Comparison of ENCODE assay signal across 18 mouse cellular contexts in the genomic region with DNA sequence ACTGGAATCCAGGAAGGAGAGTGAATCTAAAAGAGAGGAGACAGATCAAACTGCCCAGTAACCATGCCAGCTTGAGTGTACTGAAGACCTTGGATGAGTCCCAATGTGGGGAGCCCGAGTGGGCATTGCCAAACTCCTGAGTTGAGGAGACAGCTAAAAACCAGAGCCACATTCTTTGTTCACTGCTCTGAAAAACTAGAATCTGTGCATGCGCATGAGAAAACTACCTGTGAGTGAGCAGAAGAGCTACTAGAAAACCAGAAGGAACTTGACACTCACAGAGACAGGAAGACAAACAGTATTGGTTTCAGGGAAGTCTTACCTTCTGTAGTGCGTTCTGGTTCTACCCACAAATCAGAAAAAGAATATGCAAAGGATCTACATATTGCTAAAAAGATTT.
"Had no signal": no experiment of that assay in that cellular context is flagged by ENCODE, and none has a peak within 500 bp of the region (broad histone marks: within the 10 kb centered on the region; RNA-seq: fewer than 3 reads in every experiment).

No protein-coding gene starts in this region.

- H3K27ac ChIP-seq: layer of hippocampus, adult 2 months; limb, embryonic 12.5 days; liver, embryonic 15.5 days; midbrain, embryonic 10.5 days; neural tube, embryonic 12.5 days; stomach, embryonic 15.5 days had no signal

- H3K4me2 ChIP-seq: limb, embryonic 12.5 days; liver, embryonic 15.5 days; lung, embryonic 14.5 days; neural tube, embryonic 12.5 days; stomach, embryonic 15.5 days had no signal

- H3K4me1 ChIP-seq: limb, embryonic 12.5 days; liver, embryonic 15.5 days; midbrain, embryonic 10.5 days; neural tube, embryonic 12.5 days; stomach, embryonic 15.5 days had no signal

- H3K9me3 ChIP-seq: limb, embryonic 12.5 days; liver, embryonic 15.5 days; midbrain, embryonic 10.5 days; neural tube, embryonic 12.5 days; stomach, embryonic 15.5 days had no signal

- DNase-seq: kidney, adult 8-10 months; kidney, postnatal 10 days; kidney, postnatal 4 days; liver; lung, embryonic 14.5 days; lung, postnatal 10 days; lung, postnatal 4 days; midbrain, embryonic 14.5 days; retina, postnatal 1 day; right cerebral cortex, postnatal 4 days; thymus, adult 2 months; thymus, postnatal 25 days had no signal

- H3K9ac ChIP-seq: limb, embryonic 12.5 days; liver, embryonic 15.5 days; lung, embryonic 14.5 days; neural tube, embryonic 12.5 days; stomach, embryonic 15.5 days had no signal

- H3K27me3 ChIP-seq: limb, embryonic 12.5 days; liver, embryonic 15.5 days; neural tube, embryonic 12.5 days; stomach, embryonic 15.5 days had no signal

- H3K4me3 ChIP-seq: layer of hippocampus, adult 2 months; limb, embryonic 12.5 days; liver, embryonic 15.5 days; midbrain, embryonic 10.5 days; neural tube, embryonic 12.5 days; stomach, embryonic 15.5 days had no signal

- H3K36me3 ChIP-seq: limb, embryonic 12.5 days; liver, embryonic 15.5 days; midbrain, embryonic 10.5 days; neural tube, embryonic 12.5 days; stomach, embryonic 15.5 days had no signal
